Mouse (Mus musculus) left cerebral cortex, postnatal 25 days (tissue): ENCODE results near the gene 4930412O13Rik. TPM values are rescaled to one million over a fixed set of nuclear protein-coding genes. Genes with fewer than 3 reads are reported as not detected.

Experiments used
- DNase-seq, 2 experiments: peaks; one replicate each; pipeline ENCODE4 v3.0.0; 2022; ENCODE audit warnings: low spot score in 2 of 2, mixed read lengths in 1 of 2
- intact Hi-C: fragments of 180-260 bp; cut with DNase I; formaldehyde crosslinking; loops from one replicate; pipeline ENCODE4 v1.15.1; 2025
- total RNA-seq, 2 experiments: library from RNA; stranded (reverse); gene quantifications; 2 replicates each; pipeline ENCODE4 v1.2.3; 2021

The 4930412O13Rik gene
- not detected for total RNA-seq

GRCm38 (mm10) chr2:9881051-9881591 lies at the start of gene 4930412O13Rik:
4930412O13Rik (plus strand) TSS chr2:9881252.
- intact Hi-C loops, result loop anchor here (10.0 kb wide), 2 partner anchors 1126 to 1206 kb away; no protein-coding TSS in a partner anchor
- DNase-seq, result no peak

DNA sequence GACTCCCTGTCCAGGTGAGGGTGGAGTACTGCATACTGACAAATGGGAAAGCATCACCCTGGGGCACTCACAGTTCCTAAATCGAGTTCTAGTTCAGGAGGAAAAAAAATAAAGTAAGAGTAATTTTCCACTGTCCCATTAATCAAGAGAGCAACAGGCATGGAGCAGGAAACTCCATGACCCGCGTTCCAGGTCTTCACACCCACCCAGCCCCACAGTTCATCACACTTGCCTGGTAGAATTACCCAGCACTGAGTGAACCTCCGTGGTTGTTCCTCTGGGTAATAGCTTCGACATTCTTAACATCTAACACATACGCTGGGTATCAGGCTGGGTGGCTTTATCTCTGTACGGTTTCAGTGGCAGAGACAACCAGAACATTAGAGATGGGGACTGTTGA lies 47.3 kb upstream of the 4930412O13Rik start:
- intact Hi-C loops, result no loop called here

DNA sequence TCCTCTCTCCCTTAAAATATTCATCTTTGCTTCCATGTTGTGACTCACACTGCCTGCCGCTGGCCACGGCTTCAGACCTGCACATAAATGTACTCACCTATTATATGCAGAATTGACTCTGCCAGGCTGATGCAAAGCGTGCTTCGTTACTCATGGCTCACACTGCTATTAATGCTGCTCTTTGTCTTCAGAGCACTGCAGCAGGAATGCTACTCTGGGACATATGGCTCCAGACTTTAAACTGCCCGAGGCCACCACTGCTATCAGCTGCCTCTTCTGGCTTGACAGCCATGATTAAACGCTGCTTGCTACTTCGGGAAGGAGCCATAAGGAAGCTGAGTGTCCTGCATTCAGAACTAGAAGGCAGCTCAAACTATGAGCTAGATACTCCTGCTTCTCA lies 45.9 kb upstream of the 4930412O13Rik start:
- intact Hi-C loops, result no loop called here
- no peak for DNase-seq

More for the DNA sequence above, 47.3 kb upstream of the 4930412O13Rik start:
- DNase-seq, result no peak

- no peak for DNase-seq
- intact Hi-C loops, result no loop called here
Observed at GRCm38 (mm10) chr2:9852851-9853576, 28.0 kb upstream of the 4930412O13Rik start.

DNA sequence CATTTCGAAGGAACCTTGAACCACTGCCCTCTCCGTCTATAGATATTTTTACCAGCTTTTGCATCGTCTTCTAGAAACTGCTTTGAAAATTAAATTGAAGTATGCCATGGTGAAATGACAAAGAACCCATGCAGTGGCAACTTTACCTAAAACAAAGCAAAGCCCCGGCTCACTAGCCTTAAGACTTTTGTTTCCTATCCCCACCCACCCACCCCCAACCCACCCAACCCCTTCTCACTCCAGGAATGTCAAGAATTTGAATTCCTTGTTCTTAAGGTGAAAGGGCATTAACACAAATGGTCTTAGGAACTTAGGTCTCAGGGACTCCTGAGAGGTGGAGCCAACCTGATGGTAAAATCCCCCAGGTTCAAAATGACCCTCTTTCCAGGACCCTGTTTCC lies 25.2 kb upstream of the 4930412O13Rik start:
- intact Hi-C loops, result no loop called here
- DNase-seq, result no peak

DNA sequence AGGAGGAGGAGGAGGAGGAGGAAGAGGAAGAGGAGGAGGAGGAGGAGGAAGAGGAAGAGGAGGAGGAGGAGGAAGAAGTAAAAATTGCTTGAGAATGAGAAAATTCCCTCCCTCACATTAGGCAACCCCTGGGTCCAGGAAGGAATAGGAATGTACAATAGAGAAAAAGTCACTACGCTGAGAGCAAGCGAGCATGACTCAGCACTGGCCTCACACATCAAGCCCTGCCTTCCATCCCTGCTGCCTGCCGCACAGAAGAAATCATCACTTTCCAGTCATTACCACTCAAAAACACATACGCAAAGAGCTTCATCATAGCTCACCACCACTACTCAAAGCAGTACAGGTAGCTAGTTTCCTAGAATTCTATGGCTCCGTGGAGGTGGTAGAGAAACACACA lies 20.4 kb upstream of the 4930412O13Rik start:
- intact Hi-C loops, result no loop called here
- no peak for DNase-seq

- no peak for DNase-seq
- intact Hi-C loops, result no loop called here
Observed at GRCm38 (mm10) chr2:9867092-9867825, 13.8 kb upstream of the 4930412O13Rik start.

DNA sequence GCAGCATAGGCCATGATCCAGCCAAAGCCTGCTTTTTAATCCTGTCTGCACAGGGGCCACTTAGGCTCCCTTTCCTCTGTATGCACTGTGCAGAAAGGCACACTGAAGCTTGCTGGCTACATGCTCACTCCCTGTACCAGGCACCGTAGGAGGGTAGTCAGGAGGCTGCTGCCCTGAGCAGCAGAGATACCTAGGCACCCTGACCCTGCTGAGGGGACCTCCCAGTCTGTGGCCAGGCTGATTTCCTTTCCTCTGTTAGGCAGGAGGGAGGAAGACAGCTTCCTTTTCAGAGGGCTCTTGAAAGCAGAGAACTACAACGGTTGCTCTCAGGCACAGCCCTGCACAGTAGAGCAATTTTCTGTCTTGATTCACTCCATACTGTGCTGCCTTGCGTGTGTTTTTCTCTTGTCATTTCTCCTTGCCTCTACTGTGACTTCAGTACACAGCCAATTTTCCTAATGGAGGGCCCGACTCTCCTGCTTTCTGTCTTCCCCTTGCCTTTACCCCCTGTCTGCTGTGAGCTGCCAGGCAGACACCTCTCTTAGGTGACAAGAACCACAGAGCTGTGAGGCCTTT lies 9.8 kb upstream of the 4930412O13Rik start:
- intact Hi-C loops, result no loop called here
- no peak for DNase-seq

- intact Hi-C loops, result no loop called here
- no peak for DNase-seq
Observed at GRCm38 (mm10) chr2:9871798-9872197, 9.3 kb upstream of the 4930412O13Rik start.

DNA sequence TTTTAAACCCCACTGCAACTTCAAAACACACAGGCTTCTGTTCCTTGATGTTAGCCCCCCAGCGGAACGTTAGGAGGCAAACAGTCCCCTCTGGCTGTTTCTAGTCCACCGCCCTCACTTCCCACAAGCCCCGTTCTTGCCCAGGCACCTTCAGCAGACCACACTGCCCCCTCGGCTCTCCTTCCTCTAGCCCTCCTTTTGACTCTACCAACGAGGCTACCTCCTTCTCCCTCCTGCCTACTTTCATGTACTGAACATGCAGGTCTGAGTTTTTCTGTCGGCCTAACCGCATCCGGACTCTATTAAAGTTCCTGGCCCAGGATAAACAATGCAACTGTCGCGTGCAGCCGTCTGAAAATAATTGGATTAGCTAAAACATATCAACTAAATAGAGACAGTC lies 8.4 kb upstream of the 4930412O13Rik start:
- intact Hi-C loops, result no loop called here
- no peak for DNase-seq

DNA sequence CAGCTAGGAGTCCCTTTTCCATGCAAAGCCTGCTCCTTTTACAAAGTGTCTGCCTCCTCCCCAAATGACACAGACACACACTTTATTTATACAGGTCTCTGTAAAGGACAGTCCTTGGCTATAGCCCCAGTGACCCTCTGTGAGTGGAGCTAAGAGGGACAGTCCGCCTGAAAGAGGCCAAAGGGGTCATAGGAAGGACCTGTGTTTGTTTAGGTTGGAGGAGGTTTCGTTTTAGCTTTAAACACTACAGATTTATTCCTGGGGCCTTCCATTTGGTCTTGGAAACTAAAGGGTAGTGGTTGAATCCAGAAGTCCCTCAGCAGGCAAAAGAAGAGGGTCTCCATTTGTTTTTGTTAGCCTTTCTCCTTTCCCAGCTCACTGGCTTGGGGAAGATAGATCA lies 7.3 kb upstream of the 4930412O13Rik start:
- DNase-seq, result no peak
- intact Hi-C loops, result no loop called here

GRCm38 (mm10) chr2:9874467-9875219 lies 6.4 kb upstream of the 4930412O13Rik start:
- no peak for DNase-seq
- intact Hi-C loops, result loop anchor here (5.0 kb wide), 1 partner anchor 797 kb away; no protein-coding TSS in a partner anchor

DNA sequence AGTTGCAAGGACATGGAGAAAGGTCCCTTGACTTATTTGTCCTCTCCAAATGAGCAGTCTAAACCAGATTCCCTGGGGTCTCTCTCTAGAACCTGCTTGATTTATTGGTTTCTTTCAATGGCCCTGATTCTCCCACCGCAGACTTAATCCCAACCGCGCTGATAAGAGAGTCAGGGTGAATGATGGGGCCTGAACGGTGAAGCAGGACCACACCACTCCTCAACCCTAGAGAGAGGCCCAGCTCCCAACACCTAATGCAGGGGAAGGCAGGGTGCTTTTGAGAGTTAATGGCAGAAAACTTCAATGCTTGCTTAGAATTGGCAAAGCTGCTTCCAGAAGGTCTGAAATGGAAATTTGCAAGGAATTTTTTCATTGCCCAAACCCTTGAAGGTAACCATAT lies 5.8 kb upstream of the 4930412O13Rik start:
- DNase-seq, result no peak
- intact Hi-C loops, result loop anchor here (5.0 kb wide), 1 partner anchor 798 kb away; no protein-coding TSS in a partner anchor

DNA sequence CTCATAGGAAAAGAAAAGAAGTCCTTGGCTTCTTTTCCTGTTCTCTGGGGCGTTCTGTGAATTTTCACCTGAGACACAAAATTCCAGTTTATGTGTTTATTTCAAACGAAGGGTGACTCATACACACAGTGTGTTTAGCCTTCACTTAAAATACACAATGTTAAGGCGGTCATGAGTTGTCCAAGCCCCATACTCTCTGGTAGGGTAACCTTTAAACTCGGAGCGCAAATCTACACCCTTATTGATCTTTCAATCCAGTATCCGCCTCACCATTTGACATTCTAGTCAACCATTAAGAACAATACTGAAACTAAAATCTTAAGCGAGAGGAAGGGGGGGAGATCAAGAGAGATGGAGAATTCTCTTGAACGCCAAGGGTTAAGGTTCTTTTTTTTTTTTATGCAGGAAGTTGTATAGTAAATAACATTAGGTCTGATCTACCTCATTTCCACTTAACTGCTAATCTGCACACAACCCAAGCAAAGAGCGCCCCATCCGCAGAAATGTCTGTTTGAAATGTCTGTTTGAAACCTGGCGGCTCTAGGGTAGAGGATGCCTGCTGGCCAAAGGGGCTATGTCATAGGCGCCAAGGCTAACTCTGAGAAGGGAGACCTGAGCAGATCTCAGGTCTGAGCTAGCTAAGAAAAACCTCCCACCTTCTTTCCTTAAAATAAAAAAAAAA lies 5.2 kb upstream of the 4930412O13Rik start:
- intact Hi-C loops, result loop anchor here (5.0 kb wide), 1 partner anchor 799 kb away; no protein-coding TSS in a partner anchor
- no peak for DNase-seq

DNA sequence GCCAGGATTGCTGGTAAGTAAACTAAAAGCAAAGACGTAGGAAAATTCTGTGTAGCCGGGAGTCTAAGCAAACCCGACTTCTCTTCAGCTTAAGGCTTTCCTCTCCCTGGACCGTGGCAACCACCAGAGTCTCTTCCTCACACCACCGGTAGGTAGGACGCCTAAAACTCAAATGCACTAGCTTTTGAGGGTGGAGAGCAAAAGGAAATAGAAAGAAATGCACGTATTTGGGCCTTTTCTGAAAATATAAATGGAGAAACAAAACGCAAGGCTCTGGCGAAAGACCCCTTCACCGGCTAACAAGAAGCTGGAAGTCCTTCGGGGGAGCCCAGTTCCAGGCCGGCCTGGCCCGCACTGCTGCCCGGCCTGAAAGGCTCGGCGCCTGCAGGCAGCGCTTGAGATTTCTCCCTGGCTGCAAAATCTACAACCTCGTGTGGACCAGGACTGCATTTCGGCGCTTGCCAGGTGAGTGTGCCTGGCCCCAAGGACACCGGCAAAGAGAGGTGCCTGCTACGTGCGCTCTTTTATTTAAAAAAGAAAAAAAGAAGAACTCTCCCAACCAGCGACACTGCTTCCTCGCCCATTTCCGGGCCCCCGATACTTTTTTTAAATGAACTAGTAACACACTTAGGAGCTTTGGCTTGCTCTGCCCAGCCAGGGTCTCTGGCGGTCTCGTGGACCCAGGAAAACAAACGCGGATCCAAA lies 4.3 kb upstream of the 4930412O13Rik start:
- DNase-seq, result no peak
- intact Hi-C loops, result loop anchor here (5.0 kb wide), 1 partner anchor 799 kb away; no protein-coding TSS in a partner anchor

DNA sequence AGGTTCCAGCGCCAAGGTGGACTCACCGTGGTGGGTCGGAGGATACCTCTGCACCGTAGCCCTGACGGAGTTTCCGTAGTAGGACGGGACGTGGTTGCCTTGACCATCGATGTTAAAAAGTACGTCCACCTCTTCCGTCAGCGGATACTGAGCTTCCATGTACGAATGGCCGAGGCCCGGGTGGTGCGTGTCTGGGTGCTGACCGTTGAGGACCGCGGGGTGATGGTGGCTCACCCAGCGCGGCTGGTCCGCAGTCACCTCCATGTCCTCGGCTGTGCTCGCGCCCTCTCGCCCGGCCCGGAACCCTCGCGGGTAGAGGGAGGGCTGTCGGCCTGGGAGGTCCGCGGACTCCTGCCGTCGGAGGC lies 3.7 kb upstream of the 4930412O13Rik start:
- DNase-seq, result no peak
- intact Hi-C loops, result loop anchor here (5.0 kb wide), 1 partner anchor 800 kb away; no protein-coding TSS in a partner anchor

GRCm38 (mm10) chr2:9877966-9878563 lies 3.0 kb upstream of the 4930412O13Rik start:
- no peak for DNase-seq
- intact Hi-C loops, result loop anchor here (5.0 kb wide), 1 partner anchor 801 kb away; no protein-coding TSS in a partner anchor

DNA sequence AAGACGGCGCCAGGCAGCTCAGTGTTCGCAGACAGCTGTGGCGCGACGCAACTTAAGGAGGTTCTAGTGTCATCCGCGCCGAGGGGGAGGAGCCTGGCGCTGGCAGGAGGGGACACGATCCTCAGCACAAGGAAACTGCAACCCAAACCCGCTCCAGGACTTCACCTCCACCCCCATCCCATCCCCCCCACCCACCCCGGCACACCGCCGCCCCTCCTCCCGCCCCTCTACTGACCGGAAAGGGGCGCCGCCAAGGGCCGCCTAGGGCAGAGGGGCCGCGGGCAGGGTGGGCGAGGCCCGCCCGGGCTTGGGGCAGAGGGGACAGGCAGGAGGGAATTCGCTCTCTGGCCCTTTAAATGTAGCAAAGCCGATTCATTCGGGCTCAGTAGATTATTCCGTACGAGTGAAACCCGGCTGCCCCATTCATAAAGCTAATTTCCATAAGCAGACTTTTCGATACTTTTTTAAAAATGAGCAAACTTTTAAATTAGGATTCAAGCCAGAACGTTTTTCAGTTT lies 2.4 kb upstream of the 4930412O13Rik start:
- DNase-seq, result no peak

More for the DNA sequence above, 2.4 kb upstream of the 4930412O13Rik start:
- intact Hi-C loops, result loop anchor here (5.0 kb wide), 1 partner anchor 801 kb away; no protein-coding TSS in a partner anchor
